Mouse (Mus musculus) left cerebral cortex, postnatal 10 days (tissue): Measurements from ENCODE around the gene Kcnk18. TPM values are rescaled to one million over a fixed set of nuclear protein-coding genes. Genes with fewer than 3 reads are reported as not detected.

Experiments
- DNase-seq, 2 experiments: peaks; one replicate each; pipeline ENCODE4 v3.0.0; 2021 to 2022; ENCODE audit warnings: low spot score in 2 of 2, mixed read lengths in 1 of 2; ENCODE audit errors: extremely low spot score in 1 of 2
- intact Hi-C: fragments of 180-260 bp; cut with DNase I; formaldehyde crosslinking; loops from one replicate; pipeline ENCODE4 v1.15.1; 2025
- total RNA-seq, 2 experiments: library from RNA; stranded (reverse); gene quantifications; 2 replicates each; pipeline ENCODE4 v1.2.3; 2021

Kcnk18 gene
- not detected for total RNA-seq

DNA sequence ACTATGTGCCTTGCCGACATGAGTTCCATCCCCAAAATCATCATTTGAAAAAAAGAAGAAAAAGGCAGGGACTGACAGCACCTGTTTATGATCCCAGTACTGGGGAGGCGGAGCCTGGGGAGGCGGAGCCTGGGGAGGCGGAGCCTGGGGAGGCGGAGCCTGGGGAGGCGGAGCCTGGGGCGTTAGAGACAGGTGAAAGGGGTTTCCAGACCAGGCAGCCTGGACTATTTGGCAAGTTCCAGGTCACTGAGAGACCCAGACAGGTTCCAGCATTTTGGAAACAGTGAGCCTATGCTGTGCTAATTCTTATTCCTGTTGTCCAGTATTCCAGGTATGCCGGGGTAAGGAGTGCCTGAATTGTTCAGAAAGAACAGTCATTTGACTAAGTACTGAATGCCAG is at the start of gene Kcnk18:
Gene Kcnk18, plus strand, starts transcription at position 224 of the 400 bp plus-strand sequence.
- intact Hi-C loops: no loop called here
- DNase-seq: no peak

DNA sequence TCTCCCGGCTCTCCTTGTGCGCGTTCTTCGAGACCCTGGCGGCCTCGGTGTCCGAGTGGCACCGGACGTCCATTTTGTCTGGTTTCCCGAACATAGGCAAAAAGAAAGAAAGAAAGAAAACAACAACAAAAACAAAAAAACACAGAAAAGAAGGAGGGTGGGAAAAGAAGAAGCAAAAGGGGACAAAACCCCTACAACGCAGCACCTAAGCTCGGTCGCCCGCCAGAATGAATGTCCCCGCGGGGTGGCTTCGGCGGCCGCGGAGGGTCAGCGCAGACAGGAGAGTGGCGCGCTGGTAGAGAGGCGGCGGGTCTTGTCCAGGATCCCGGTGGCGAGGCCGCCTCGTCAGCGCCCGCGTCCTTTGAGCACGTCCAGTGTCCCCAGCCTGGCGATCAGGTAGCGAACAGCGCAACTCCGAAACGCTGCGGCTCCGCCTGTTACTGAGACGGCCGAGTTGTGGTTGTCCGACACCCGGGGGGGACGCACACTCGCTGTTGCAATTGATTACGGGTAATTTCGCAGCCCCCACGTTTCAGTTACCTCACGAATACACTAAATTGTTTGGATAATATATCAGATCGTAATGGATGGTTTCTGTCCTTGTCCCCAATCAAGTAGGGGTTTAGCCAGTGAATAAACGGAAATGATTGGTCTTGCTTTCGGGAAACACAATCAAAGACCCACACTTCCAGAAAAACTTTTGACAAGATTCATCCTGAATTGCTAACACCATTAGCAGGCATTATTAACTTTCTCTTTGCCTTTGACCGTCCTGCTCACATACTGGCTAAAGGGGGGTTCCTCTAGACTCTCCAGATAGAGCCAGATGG is 48.9 kb upstream of the Kcnk18 start, which contains the start of gene Vax1:
Gene Vax1, minus strand, starts transcription at position 121 of the 830 bp plus-strand sequence.
- peak in 1 of 2 experiments; percentile 30 for DNase-seq
- intact Hi-C loops: no loop called here

DNA sequence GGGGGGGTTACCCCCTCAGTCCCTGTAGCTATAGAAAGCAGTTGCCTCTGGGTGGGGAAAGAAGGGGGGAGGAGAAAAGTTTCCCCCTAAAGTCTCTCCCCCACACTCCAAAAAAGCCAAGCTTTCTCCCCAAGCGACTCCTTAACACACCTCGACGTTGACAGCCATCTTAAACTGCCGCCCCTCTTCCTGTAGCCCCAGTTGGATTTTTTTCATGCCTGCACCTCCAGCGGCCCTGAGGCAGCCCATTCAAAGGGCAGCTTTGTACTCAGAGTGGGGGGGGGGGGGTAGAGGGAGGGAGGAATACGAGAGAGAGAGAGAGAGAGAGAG is 48.3 kb upstream of the Kcnk18 start:
- DNase-seq: no peak
- intact Hi-C loops: no loop called here

DNA sequence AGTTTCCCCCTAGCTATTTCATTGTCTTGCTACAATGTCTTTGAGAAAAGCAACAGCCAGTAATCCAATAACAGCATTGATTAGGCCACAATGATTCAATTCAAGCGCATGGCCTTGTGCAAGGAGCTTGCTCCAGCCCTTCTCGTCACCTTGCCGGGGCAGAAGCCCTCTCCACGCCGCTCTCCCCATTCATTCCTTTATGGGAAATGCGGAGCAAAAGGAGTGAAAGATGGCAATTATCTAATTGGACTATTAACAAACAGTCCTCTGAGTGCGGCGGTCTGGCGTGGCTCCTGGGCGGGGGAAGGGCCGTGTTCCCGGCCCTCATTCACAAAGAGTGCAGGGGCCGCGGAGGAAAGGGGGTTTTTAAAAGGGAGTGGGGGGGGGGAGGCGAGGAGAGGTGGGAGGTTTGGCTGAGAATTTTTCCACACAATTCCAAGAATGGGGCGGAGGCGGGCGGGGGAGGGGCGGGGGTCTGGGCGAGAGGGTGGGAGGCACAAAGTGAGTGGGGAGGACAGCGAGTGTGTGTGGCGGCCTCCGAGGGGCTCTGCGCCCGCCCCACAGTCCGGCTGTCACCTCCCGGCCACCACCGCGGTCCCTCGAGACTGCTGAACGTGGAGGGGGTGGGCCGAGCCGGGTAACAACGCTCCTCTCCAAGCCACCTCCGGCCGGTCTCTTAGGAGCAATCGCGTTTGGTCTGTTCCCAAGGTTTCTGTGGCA is 47.7 kb upstream of the Kcnk18 start:
- DNase-seq: no peak
- intact Hi-C loops: no loop called here

DNA sequence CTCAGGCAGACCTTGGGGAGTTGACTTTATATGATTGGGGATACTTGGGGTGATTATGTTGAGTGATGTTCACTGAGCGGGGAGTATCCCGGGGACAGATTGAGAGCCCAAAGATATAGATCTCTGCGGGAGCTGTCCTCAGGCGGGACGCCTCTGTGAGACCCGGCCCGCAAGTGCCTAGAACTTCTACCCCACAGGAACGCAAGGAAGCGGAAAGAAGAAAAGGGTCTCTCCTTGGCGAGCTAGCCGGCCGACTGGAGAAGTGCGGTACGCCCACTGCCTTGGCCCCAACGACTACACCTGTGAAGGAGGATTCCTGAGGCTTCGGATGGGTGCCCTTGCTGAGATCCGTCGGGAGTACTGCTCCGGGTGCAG is 47.2 kb upstream of the Kcnk18 start:
- intact Hi-C loops: no loop called here
- DNase-seq: no peak

DNA sequence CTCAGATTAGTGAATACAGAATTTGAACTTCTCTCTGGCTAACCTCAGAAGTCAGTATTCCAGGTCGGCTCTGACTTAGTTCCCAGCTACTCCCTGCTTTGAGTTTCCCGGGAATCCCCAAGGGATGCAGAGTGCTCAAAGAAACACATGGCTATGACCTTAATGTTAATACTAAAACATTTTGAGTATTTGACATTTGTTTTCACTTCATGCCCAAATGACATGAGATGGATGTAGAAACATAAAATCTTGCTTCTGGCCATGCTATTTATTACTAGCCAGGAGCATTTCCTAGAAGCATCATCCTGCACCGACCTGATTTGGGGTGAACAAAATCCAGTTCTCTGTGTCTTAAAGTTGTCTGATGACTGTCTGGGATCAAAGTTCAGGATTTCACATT is 46.2 kb upstream of the Kcnk18 start:
- DNase-seq: no peak
- intact Hi-C loops: no loop called here

DNA sequence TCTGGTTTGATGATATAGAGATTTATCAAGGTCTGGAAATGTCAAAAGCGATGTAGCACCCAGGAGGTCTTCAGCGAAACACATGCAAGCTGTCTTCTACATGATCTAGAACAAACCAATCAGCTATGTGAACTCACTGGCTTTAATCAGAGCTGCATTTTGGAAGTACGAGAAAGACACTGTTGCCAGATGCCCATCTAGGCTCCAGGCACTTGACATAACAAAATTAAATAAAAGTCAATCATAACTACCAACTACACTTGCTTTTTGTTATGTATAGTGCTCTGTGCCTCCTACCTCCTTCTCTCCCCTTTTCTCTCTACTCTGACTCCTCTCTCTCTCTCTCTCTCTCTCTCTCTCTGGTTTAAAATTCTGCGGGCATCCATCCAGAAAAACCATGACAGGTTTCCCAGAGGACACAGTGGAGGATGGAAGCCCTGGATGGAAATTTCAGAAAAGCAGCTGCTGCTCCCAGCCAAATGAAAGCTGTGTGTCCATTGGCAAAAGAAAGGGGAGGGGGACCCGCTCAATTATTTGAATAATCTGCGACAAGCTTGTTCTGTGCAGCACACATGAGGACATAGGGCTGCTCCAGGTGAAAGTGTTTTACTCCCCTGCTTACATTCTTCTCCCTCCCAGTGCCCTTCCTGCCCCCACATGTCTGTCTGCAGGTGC is 45.5 kb upstream of the Kcnk18 start:
- no peak for DNase-seq
- intact Hi-C loops: no loop called here

DNA sequence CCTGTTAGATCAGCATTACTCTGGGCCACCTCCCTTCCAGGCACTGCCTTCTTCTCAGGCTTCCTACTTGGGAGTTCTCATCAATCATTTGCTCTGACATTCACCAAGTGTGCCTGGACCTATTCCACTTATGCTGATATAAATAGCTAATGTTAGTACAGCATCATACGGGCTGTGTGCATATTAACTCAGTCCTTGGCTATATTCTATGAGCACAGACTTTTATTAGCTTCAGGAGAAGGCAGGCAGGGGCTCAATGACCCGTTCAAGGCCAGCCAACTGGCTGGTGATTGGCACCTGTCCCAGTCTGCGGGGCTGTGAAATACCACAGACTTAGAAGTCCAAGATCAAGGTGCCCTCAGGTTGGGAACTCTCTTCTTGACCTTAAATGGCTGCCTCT is 35.0 kb upstream of the Kcnk18 start:
- intact Hi-C loops: no loop called here
- DNase-seq: no peak

DNA sequence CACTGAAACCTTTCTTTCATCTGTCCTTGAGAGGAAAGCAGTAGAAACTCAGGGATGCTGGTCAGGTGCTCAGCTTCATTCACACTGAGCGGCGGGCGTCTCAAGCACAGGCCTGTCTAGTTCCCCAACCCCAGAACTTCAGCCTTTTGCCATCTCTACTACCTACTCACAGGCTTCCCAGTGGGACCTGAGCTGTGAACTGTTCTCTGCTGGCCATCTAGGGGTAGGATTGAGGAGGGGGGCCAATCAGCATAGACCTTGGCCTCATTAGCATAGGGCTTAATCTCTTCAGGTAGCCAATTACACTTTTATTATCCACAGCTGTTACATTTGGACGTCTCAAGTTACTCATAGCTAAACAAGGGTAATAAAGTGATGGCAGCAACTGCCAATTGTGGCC is 30.0 kb upstream of the Kcnk18 start:
- intact Hi-C loops: no loop called here
- DNase-seq: no peak

DNA sequence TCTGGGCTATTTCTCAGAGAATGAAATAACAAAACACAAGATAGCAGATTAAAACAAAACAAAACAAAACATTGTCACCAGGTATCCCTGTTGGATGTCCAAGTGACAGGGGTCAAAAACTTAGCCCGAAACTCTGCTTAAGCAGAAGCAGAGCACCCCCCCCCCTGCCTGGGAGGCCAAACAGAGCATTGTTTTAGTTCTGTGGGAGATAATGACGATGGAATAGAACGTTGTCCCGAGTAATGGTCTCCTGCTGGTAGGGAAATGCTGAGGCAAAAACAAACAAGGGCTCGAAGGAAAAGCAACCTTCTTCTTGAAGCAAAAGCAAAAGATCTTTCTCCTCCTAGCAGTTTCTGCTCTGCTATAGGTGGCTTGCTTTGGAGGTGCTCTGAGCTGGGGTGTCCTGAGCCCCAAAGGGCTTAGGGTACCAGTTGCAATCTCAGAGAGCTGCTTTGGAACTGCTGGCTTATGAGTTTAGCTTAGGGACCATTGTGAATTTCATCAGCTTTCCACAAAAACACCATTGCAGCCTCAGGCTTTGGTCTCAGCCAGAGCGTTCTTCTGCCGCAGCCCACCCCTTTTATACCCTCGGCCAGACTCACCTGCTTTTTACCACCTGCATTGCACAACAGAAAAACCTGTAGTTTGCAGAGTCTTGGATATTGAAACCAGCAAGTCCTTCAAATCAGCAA is 28.4 kb upstream of the Kcnk18 start:
- intact Hi-C loops: no loop called here
- DNase-seq: no peak

DNA sequence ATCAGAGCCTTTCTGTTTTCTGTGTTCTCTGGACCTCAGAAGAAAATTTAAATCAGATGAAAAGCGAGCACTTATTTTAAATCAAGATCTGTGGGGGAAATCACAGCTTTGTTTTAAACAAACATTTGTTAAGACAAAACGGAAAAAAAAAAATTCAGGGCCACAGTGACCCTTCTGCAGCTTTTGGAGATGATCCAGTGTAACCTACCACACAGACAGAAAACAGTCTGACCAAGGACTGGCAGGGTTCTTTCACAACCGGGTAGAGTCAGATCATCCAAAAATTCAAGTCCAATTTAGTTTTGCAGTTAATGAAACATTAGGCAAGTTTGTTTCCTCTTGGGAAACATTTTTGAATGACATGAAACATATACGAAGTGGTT is 27.9 kb upstream of the Kcnk18 start:
- intact Hi-C loops: no loop called here
- DNase-seq: no peak

DNA sequence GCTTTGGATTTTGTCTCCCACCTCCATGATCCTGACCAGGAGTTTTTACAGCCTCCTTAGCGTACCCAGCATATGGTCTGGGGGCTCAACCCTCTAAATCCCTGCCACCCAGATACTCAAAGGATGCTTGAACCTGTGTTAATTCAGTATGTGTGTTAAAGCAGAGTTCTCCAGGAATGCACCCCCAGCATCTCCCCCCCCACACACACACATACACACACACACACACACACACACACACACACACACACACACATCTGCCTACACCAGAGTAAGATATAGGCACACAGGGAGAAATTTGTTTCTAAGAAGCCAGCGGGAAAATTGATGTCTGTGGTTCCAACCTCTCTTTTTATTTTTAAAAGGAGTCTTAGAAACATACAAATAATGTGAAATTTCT is 26.5 kb upstream of the Kcnk18 start:
- intact Hi-C loops: no loop called here
- no peak for DNase-seq

DNA sequence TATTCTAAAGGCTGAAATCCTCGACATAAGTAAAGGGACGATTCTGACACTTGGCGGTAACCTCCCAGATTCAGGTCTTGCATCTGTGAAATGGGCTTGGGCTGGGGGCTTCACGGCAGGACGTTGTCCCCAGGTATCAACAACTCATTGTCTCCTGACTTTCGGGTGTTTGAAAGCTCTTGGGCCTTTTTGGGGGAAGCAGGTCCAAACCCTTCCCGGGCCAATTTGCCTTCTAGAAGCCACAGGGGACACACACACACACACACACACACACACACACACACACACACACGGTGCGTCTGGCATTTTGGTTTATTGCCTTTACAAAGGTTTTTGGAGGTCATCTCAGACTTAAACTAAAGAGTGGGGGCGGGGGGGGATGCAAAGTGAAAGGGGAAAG is 25.6 kb upstream of the Kcnk18 start:
- DNase-seq: no peak
- intact Hi-C loops: no loop called here

DNA sequence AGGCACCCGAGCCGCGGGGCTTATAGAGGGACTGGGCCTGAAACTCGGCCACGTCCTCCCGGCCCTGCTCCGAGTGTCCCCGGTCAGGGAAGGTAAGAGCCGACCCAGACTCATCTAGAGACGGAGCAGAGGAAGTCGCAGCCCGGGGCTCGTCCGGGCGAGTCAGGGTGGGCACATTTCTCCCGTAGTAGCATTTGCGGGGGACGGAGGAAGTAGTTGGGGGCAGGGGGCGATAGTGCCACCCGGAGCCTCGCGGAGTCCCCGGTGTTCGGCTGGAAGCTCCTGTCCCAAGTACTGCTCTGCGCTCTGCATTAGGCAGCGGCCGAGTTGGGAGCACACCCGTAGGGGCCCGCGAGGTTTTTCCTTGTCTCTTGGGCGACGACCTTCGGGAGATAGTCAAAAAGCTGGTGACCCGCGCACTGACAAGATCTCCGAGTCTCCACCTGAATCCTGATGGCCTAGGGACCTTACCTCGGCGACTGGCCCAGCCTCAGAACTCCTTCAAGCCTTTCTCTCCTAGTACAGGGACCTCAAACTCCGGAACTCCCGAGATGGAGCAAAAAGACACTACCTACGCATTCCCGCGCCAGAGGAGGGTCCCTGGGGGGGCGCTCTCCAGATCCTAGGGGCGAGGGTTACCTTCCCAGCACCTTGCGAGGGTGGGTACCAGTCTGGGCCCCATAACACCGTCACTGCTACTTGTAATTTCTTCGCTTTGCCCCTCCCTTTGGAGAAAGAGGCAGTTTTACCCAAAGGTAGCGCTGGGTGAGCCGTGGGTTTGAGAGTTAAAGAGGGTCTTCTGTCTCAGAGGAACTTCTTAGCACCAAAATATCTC is 24.8 kb upstream of the Kcnk18 start:
- intact Hi-C loops: no loop called here
- DNase-seq: no peak

DNA sequence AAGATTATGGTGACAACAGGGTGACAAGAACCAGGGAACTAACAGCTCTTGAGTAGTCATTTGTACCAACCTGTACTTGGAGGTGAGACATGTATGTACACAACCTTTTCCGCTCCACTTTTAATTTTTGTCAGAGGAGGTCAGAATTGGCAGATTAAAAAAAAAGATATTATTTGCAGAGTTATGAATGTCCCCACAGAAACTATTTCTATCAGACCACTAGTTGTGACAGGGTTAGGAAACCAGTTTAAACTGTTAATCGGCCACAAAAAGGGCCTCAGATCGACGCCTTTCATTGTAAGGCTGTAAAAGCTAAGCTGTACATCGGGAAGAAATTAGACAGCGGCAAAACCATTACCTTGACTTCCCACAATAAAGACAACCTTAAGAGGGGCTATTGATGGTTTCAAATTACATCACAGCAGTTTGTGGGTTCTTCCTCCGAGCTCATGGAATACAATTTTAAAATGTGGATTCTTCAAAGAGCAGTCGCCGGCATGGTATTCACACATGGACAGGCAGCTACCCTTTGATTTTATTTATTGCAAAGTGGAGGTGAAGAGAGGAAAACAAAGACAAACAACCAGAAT is 23.7 kb upstream of the Kcnk18 start:
- no peak for DNase-seq
- intact Hi-C loops: no loop called here

DNA sequence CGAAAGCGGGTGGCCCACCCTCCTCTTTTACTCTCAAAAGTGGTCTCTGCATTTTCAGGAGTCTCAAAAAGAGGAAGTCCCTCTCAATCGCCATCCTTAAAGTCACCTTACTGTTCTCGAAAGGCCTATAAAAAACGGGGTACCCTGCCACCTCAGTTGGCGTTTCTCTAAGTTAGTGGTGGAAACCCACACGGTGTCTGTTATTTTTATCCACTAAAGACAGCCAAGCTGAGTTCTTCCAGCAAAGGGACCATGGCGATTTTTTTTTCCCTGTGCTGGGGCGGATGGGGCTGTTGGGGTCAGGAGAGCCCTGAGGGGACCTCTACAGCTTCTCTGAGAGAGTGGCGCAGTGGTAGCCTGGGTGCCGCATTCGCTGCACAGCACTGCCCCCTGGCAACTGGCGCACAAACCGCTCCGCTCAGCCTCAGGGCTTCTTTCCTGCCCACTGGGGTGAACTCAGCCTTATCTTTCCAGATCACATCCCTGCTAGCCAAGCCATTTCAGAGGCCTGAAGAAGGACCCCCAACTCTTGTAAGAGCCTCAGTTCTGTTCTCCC is 22.8 kb upstream of the Kcnk18 start:
- peak; percentile 10 to 71 for DNase-seq
- intact Hi-C loops: loop anchor here (2.0 kb wide), 1 partner anchor 285 kb away; no protein-coding TSS in a partner anchor

DNA sequence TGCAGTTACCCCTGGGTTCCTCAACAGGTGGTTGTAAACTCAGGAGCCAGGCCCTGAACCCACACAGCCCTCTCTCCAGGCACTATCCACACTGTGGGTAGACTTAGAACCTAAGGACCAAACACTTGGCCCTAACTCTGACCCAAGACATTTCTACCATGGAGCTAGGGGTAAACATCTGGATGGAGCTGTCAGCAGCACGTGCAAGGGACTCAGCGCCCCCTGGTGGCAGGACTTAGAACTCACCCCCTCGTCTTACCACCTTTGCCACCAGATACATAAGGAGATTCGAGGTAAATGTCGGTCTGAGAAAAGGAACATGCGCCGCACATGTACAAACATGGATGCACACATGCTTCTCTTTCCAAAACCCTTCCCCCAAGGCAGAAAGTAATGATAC is 20.9 kb upstream of the Kcnk18 start:
- intact Hi-C loops: no loop called here
- peak in 1 of 2 experiments; percentile 51 for DNase-seq

DNA sequence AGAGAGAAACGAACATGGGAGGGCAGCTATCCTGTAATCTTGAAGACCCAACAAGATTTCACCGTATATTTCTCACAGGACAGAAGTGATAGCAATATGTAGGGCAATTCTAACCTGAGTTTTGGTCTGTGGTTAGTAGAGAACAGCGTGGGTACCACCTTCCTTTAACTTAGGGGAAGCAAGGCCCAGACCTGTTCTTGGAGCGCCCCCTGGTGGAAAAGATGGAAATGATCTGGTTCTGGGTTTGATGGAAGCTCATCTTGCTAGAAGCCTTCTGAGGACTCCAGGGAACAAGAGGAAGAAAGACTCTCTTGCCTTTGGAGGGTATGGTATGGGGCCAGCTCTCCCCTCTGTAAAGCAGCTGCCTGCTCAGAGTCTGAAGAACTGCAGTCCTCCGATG is 10.5 kb upstream of the Kcnk18 start:
- DNase-seq: peak; percentile 72 to 76
- intact Hi-C loops: loop anchor here (10.0 kb wide), 1 partner anchor 404 kb away; no protein-coding TSS in a partner anchor
